Mouse (Mus musculus) megakaryocyte, adult 5-6 weeks (primary cell): ENCODE results near the gene Nat9. TPM values are rescaled to one million over a fixed set of nuclear protein-coding genes. Genes with fewer than 3 reads are reported as not detected.
A peak's percentile ranks its signal among the peaks of the same experiment; 100 is the strongest.

Experiments used
- ATAC-seq: 2 replicates; pipeline ENCODE4 v1.8.0; 2016; ENCODE audit warnings: mild to moderate bottlenecking, inconsistent platforms; ENCODE audit not compliant: poor library complexity, severe bottlenecking
- total RNA-seq, 2 experiments: library from RNA; stranded (forward) in 1 of 2; stranded (reverse) in 1 of 2; fragments of 153-499, 151-499 nt in 1 of 2; fragments of 221-1000, 200-1000 nt in 1 of 2; gene quantifications; 2 replicates each; pipeline versions ENCODE4 v1.2.3 to v1.2.4; 2015 to 2017

The Nat9 gene
- total RNA-seq, 2 experiments from 2014 or later = 17.7 to 36.1 TPM

DNA sequence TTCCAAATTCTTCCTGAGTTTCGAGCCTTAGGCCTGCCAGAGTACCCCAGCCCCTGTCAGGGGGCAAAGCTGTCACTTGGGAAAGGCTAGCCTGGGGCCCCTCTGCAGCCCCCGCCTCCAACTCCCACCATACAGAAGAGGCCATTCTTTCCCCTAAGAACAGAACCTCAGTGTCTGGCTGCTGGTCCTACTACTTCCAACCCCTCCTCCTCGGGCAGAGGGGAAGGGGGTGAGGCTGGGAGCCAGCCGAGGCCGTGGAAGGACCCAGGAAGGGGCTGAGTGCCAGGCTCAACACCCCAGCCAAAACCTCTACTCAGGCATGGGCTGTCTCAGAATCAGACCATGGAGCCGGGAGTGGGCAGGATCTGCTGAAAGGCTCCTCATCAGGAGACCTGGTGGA is 8.5 kb downstream of the Nat9 start:
- ATAC-seq = no peak

DNA sequence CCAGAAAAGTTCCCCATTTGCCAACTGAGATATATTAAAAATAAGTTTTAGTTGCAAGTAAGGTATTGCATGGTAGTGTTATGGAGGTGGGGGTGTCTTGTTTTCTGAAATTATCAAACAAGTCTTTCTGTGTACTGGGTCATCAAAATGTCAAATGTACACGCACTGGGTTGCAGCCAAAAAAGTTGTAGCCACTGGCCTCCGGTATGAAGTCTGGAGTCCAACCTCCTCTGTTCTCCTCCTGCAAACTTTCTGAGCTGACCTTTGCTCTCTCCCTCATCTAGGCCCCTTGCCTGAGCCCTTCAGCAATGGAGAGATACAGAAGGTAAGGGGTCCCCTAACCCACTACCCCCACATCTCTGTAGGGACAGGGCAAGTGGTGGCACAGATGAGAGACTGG is 8.9 kb downstream of the Nat9 start:
- ATAC-seq = no peak

DNA sequence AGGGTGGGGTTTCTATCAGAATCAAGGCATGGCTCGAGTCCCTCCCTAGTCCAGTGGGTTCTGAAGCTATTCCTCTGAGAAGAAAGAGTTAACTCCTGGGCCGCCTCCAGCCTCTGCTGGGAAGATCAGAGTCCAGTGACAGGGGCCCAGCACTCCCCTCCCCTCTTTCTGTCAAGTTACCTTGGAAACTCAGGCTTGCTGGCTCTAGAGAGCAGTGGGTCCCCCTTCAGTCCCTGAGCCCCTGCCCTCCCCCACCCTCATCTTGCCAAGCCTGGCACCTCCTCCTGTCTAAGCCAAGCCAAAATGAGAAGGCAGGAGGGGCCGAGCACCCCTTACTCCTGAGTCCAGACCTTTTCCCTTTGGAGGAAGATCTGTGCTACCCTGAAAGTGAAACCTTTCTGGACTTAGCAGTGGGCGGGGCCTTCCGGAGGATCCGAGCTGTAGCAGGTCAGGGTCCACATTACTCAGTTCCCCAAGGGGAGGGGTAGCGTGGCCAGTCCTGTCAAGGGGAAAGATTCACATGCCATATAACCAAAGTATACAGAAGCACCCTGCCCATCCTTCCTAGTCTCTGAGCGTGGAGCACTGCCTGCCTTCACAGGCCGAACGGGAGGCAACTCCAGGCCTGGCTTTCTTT is 10.0 kb downstream of the Nat9 start:
- no peak for ATAC-seq

DNA sequence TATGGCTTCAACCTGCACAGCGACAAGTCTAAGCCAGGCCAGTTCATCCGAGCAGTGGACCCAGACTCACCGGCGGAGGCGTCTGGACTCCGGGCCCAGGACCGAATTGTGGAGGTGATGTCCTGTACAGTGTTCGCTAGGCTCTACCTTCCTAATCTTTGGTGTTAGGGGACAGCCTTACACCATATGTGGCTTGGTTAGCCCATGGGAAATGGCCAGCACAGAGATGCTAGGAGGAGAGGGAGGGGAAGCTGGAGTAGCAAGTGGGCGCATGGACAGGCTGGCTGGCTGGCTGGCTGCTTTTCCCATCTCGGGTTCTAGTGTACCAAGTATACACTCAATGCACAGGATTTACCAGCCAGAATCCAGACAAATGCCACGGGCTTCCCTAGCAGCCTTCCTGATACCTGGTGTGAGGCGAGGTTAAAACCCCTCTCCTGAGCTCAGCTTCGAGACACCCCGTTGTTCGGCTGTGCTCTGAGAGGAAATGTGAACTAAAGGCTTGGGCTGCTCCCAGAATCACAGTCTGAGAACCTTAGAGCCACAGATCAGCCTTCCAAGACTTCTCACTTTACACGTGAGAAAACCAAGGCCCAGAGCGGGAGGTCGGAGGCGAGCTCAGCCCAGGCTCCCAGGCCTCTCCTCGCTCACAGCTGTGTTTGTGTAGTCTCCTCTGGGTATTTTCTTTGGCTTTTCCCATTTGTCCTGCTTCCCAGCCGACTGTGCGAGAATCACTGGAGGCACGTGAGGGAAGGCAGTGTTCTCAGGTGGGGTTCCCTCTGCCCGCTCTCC is 11.1 kb downstream of the Nat9 start:
- no peak for ATAC-seq

DNA sequence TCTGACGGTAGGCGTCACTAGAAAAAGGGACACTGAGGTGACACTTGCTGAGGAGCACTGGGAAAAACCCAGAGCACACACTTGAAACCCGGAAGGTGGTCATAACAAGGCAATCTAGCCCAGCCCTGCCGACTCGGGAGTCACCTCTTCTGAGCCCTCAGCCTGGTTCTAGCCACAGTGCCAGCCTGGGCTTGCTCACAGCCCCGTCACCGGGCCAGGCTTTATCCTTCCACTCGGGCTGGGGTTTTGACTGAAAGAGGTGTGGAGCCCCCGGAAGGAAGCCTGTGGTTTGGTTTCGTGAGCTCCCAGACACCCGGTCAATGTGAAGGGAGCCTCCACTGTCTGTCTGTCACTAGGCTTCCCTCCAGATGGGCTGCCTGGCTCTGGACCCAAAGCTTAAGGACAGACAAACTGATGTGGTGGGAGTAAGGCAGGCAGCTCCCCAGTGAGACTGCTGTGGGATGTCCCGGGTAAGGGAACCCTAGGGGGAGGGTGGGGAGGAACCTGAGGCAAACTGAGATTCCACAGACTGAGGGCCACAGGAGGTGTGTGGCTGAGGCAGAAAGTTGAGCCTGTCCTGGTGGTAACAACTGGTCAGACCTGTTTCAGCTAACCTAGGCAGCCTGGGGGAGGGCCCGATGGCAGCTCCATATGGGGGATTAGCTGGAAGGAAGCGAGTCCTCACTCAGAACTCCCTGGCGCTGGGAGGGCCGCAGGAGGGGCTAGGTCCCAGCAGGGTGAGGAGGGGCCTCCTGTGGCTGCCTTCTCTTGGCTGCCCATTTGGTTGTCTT is 13.9 kb downstream of the Nat9 start:
- peak; percentile 72 for ATAC-seq

DNA sequence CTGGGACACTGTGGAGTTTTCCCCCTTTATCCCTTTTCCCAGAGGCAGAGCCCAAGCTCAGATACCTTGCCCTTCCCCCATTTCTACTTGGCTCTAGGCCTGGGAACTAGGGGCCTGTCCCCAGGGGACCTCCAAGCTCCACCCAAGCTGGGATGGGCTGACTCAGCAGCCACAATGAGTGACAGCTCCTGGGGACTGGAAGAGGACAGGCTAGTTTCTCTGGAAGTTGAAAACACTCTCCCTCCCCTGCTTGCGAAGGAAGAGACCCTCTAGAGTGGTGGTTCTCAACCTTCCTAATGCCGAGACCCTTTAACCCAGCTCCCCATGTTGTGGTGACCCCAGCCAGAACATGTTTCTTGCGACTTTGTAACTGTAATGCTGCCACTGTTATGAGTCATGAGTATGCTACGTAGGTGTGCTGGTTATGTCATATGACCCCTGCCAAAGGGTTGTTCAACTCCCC is 14.8 kb downstream of the Nat9 start:
- peak; percentile 29; the same call in 1 of the 2 replicates for ATAC-seq

DNA sequence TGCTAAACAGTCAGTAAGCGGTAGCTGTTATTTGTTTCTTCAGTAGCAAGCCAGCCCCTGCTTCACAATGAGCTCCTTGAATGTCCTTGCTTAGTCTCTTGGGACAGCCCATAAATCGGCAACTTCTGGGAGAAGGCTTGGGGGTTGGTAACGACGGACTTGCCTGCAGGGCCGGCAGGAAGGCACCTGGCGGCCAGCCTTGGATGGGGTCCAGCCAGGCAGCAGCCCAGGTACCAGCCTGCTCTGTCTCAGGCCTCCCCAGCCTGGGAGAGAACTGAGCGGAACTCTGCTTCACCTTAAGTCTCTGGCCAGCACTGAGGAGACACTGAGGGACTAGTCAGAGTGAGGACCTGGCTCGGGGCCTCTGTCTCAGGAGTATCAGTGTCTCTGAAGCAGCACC is 16.5 kb downstream of the Nat9 start:
- no peak for ATAC-seq

DNA sequence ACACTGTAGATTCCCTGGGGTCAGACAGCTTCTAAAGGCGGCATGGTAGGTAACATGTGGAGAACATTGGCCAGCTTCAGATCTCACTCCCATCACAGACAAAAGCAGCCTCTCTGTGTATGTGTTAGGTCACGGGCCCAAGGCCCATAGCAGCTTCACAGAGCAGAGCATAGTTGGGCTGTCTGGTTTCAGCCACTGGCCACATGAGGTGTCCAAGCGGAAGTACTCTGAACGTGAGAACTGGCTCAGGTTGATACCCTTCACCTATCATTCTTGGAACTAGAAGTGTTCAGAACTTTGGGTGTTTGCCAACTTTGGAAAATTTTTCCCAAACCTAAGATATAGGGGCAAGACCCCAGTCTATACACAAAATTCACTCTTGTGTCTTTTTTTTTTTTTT is 18.2 kb downstream of the Nat9 start:
- no peak for ATAC-seq

DNA sequence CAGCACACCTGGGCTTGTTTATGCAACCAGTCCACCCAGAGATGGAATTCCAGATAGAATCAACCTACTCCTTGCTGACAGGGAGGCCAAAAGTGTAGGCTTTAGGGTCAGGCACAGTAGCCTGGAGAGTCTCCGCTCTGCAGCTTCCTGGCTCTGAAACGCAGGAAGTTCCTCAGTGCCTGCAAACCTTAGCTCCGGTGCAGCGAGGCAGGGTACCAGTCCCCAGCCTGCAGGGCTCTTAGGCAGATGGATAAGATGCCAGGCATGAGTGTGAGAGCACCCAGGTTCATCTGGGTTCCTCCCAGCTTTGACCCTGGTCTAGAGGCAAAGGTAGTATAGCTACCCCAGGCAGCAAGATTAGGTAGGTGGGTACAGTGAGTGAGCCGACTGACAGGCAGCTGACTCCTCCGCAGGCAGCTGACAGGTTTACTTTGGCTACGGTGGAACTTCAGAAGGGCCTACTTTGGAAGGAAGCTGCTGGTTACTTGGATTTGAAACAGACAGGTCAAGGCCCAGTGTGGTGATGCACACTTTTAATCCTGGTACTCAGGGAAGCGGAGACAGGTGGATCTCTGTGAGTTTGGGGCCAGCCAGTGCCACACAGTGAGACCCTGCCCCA is 19.9 kb downstream of the Nat9 start:
- no peak for ATAC-seq

DNA sequence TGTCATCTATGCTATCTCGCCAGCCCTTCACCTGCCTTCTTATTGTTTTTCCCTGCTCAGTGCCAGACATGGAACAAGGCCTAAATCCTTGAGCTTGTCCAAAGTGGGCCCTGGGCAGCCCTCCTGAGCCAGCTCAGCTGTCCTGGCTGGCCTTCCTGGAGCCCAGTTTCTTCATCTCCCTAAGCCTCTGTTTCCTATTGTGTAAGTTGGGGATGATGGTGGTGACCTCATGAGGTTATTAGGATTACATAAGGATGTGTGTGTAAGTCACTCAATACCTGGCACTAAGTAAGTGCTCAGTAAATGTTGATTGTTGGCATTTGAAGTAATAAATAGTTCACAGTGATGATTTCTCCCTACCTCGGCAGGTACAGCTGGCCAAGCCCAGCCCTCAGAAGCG is 20.9 kb downstream of the Nat9 start:
- ATAC-seq = no peak

DNA sequence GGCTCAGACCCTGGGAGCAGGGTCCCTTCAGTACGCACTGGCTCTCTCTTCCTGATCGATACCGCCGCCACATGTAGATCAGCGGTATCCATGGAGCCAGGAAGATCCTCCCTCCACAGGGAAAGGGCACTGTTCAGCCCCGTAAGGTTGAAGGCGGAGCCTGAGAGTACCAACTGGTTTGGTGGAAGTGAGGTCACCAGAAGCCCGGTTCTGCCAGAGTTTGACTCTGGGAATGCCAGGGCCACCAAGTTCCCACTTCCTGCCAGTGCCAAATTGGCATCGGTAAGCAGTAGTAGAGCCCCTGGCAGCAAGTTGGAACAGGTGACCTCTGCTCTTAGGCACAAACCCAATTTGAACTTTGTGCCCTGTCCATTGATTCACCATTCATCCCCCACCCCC is 22.7 kb downstream of the Nat9 start:
- ATAC-seq = no peak

DNA sequence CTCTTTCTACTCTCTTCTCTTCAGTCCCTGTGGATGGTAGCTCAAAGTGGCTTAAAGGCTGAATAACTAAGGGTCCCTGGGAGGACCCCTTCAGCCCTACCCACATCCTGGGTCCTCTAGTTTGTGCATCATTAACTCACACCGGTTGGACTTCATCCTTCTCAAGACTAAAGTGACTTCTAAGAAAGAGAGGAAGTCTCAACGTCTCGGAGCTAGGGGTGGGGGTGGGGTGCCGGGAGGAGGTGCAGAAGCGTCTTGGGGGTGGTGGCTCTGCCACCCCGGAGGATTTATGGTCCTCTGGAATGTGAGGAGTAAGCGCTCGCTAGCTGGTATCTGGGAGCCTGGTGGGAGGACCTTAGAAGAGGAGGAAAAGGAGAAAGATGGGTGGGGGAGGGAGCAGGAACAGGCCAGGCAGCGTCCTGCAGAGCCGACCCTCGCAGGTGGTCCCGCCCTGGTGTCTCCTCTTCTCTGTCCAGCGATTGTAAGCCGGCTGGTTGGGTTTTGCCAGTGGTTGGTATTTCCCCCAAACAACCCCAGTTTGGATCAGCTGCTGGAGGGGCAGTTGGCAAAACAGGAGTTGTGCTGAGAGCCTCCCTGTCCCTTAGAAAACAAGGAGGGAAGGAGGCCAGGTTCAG is 23.2 kb downstream of the Nat9 start:
- ATAC-seq = no peak

DNA sequence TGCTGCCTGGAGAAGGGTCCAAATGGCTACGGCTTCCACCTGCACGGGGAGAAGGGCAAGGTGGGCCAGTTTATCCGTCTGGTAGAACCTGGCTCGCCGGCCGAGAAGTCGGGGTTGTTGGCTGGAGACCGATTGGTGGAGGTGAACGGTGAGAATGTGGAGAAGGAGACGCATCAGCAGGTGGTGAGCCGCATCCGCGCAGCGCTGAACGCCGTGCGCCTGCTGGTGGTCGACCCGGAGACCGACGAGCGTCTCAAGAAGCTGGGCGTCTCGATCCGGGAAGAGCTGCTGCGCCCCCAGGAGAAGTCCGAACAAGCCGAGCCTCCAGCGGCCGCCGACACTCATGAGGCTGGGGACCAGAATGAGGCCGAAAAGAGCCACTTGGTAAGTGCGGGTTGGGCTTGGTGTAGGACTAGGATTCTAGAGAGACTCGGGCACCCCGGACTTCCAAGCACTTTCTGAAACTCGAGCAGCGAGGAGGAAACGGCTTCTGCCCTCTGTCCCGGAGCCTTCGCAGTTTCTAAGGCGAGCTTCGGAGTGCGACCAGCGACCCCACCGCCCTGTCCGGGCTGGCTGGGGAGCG is 24.0 kb downstream of the Nat9 start:
- peak; percentile 11; the same call in 1 of the 2 replicates for ATAC-seq

DNA sequence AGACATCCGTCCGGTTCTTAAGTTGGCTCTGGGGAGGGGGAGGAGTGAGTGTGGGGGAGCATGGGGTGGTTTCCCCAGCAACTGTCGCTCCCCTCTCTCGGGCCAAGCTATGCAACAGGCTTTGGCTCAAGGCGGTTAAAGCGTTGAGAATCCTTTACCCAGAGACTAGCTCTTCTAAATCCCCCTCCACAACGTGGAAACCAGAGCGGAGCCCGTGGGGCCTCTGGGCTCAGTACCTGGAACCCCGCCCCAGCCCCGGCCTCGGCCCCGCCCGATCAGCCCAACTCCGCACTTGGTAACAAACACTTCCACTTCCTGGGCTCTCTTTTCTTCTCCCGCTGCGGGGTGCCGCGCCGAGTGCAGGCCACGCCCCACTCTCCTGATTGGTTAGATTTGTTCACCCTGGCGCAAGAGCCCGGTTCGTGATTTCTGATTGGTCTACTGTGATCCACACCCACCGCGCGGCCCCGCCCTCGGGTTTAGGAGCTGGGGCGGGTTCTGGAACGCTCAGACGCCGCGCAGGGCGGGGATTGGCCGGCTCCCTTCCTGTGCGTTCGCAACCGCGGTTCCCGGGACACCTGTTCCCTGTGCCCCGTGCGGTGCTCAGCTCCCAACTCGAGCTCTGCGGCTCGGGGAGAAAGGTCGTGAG is 24.7 kb downstream of the Nat9 start, which contains the start of gene Slc9a3r1:
Slc9a3r1 (plus strand) TSS at position 510 of the 649 bp plus-strand sequence.
- peak; percentile 83 for ATAC-seq

DNA sequence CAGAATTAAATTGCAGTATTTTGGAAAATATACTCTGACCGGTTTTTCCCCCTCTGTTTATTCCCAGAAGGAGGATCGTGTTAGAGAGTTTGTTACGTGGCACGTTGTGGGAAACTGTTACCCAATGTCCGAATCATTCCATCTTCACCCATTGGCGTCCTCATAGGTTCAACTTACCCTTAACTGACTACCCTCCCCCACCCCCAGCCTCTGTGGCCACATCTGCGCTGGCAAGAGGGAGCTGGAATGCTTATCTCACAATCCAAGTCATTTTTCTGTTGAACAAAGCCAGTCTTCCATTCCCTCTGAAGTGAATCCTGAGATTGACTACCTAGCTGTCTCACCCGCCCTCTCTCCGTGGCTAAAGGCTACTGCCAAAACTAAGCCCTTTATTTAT is 25.5 kb downstream of the Nat9 start:
- ATAC-seq = no peak

DNA sequence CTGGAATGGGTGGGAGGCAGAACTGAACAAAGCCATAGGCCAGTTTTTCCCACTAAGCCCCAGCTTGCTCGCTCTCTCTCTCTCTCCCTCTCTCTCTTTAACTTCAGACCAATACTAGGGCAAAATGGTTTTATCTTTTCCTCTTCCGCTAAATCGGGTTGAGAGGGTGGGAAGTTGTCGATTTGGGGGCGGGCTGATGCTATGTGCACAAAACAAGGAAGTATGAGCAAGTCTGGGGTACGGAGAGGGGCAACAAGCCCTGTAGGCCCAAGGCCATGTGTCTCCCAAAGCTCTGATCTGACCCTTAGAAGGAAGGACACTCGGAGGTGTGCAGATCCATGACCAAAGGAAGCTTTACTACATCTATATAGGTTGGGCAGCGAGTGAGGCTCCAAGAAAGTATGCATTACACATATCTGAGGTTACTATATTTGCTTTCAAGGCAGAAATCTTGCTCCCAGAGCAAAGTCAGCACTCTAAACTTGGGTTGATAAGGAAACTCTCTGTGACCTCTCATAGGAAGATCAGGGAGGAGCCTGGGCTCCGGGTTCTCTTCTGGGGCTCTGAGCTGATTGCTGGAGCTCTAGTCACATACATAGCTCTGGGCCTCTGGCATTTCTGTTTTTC is 26.0 kb downstream of the Nat9 start:
- ATAC-seq = 0 out of 2 replicates have a peak, but pooled peaks have one; percentile 2

DNA sequence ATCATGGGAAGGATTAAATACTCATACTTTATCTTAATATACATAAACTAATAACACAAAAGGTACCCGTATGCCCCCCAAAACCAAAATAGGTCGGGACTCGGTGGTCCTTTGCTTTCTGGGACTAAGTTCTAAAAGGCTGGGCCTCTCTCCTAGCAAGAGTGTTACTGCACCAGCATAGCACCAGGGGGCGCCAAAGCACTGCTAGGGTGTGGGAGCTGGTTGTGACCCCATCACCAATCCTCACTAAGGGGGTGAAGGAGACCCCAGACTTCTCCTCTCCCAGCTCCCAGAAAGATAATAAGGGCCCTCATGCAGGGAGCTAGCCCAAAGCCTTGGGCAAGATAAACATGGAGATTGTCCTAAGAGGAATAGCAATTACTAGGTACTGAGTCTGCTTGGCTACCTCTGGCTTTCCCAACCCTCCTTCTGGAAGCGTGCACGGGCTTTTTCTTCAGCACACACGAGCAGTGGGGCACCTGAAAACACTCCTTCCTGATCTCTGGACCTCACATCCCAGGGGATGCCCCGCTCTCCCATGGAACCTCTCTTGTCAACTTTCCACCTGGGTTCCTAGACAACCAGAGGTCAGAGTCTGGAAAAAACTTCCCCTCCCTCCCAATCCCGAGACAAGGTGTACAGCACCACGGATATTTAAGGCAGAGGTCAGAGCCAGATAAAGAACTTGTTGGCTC is 26.6 kb downstream of the Nat9 start:
- 0 out of 2 replicates have a peak, but pooled peaks have one; percentile 16 for ATAC-seq

DNA sequence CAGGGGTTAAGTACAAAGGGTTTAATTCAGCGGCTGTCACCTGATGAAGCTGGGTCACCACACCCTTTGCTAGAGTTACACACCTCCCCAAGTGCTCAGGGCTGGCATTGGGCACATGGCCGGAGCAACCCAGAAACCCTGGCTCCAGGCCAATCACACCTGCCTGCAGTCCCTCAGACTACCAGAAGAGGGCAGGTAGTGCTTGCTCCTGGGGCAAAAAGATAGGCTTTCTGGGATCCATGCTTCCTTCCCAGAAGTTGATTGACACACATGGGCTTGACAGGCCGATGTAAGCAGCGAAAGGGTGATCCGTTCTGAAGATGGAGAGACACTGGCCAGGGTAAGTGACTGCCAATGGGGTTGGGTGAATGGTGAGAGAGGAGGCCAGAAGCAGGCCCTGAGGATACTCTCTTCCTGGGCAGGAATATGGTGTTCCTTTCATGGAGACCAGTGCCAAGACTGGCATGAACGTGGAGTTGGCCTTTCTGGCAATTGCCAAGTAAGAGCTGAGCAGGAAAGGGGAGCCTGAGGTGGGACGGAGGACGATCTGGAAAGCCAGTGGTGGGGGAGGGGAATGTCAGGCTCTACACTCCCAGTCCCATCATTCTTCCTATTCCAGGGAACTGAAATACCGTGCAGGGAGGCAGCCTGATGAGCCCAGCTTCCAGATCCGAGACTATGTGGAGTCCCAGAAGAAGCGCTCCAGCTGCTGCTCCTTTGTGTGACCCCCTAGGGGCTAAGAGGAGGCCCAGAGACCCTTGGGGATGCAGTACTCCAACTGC is 27.5 kb downstream of the Nat9 start:
- no peak for ATAC-seq
